ENCODE assay signal across 12 mouse cellular contexts in genomic region chr16:84876082-84876481, GRCm38 (mm10). TPM values are rescaled to one million over a fixed set of nuclear protein-coding genes. Genes with fewer than 3 reads are reported as not detected.
A peak's percentile ranks its signal among the peaks of the same experiment; 100 is the strongest.
DNase-seq lines count a peak whose midpoint lies in the region; ATAC-seq and TF ChIP-seq lines count a peak whose summit lies in the region.
"Had no signal": no experiment of that assay in that cellular context is flagged by ENCODE, and none has a peak within 500 bp of the region (broad histone marks: within the 10 kb centered on the region; RNA-seq: fewer than 3 reads in every experiment).

No protein-coding gene starts in this region.

- DNase-seq in forebrain, embryonic 11.5 days (ENCODE audit: low spot score) = no peak
- DNase-seq in left cerebral cortex, adult 2 months (ENCODE audit: extremely low spot score in 1 of 2, low spot score in 2 of 2) = no peak
- DNase-seq in left cerebral cortex, adult 18-20 months (ENCODE audit: low spot score in 2 of 2) = no peak
- peak; percentile 27 for DNase-seq in R1 (ENCODE audit: low read depth, low spot score)
- no peak for DNase-seq in intestine, embryonic 14.5 days (ENCODE audit: low spot score)
- DNase-seq in adrenal gland, postnatal 36 days = no peak
- DNase-seq: gastrocnemius, postnatal 10 days had no signal

- intact Hi-C loops in left cerebral cortex, adult 2 months (cut with DNase I) = loop anchor here (10.0 kb wide), 1 partner anchor 799 kb away; no protein-coding TSS in a partner anchor

- TF ChIP-seq CTCF in left cerebral cortex, adult 2 months (IDR thresholded peaks at IDR 0.05) = no peak

- H3K9ac ChIP-seq in forebrain, embryonic 12.5 days = no peak overlapping the region
- no peak overlapping the region for H3K9ac ChIP-seq in forebrain, embryonic 11.5 days (ENCODE audit: low read length)
- H3K9ac ChIP-seq in intestine, embryonic 14.5 days (ENCODE audit: low read length) = no peak overlapping the region
- H3K9ac ChIP-seq: embryonic facial prominence, embryonic 12.5 days; heart, embryonic 15.5 days; liver, embryonic 12.5 days had no signal

- H3K27ac ChIP-seq in forebrain, embryonic 12.5 days = no peak overlapping the region; the same call in 1 of the 2 replicates
- H3K27ac ChIP-seq in forebrain, embryonic 11.5 days (ENCODE audit: low read depth, low read length) = no peak overlapping the region
- peak overlapping the region; percentile 72 for H3K27ac ChIP-seq in left cerebral cortex, adult 2 months
- H3K27ac ChIP-seq in intestine, embryonic 14.5 days (ENCODE audit: low read depth) = no peak overlapping the region
- H3K27ac ChIP-seq: embryonic facial prominence, embryonic 12.5 days; heart, embryonic 15.5 days; liver, embryonic 12.5 days had no signal

- no peak overlapping the region for H3K4me3 ChIP-seq in forebrain, embryonic 12.5 days (replicated peaks)
- H3K4me3 ChIP-seq in forebrain, embryonic 11.5 days (ENCODE audit: low read depth, low read length) = no peak overlapping the region
- no peak overlapping the region for H3K4me3 ChIP-seq in left cerebral cortex, adult 2 months
- H3K4me3 ChIP-seq in intestine, embryonic 14.5 days (ENCODE audit: low read depth, low read length) = no peak overlapping the region
- H3K4me3 ChIP-seq: embryonic facial prominence, embryonic 12.5 days; heart, embryonic 15.5 days; liver, embryonic 12.5 days had no signal

- WGBS in forebrain, embryonic 12.5 days = 59% methylated on average over 8 of the region's 8 CpGs
- WGBS in forebrain, embryonic 11.5 days = 70% methylated on average over 8 of the region's 8 CpGs
- 51% methylated on average over 8 of the region's 8 CpGs for WGBS in intestine, embryonic 14.5 days

- H3K4me1 ChIP-seq in forebrain, embryonic 12.5 days = peaks cover 8% of the 10 kb centered on the region
- H3K4me1 ChIP-seq in forebrain, embryonic 11.5 days (replicated peaks; ENCODE audit: control insufficient read depth, insufficient read depth, low read length) = no peaks in the 10 kb centered on the region
- H3K4me1 ChIP-seq in intestine, embryonic 14.5 days (replicated peaks; ENCODE audit: control insufficient read depth, insufficient read depth, low read length) = no peaks in the 10 kb centered on the region; the same call in 1 of the 2 replicates
- H3K4me1 ChIP-seq: embryonic facial prominence, embryonic 12.5 days; heart, embryonic 15.5 days; liver, embryonic 12.5 days had no signal

- peak; percentile 50; the same call in 1 of the 2 replicates for ATAC-seq in forebrain, embryonic 12.5 days (ENCODE audit: low FRiP score)
- ATAC-seq in forebrain, embryonic 11.5 days (replicated peaks; ENCODE audit: low FRiP score) = no peak
- no peak for ATAC-seq in intestine, embryonic 14.5 days (replicated peaks; ENCODE audit: low FRiP score, low TSS enrichment, low read depth)
- no peak for ATAC-seq in erythroid progenitor cell, adult 5-6 weeks (replicated peaks; ENCODE audit: low FRiP score, poor library complexity, severe bottlenecking)
- ATAC-seq: liver, embryonic 12.5 days had no signal

- no peaks in the 10 kb centered on the region for H3K9me3 ChIP-seq in forebrain, embryonic 12.5 days
- H3K9me3 ChIP-seq in forebrain, embryonic 11.5 days (ENCODE audit: control insufficient read depth, low read length) = no peaks in the 10 kb centered on the region
- no peaks in the 10 kb centered on the region for H3K9me3 ChIP-seq in intestine, embryonic 14.5 days (ENCODE audit: control insufficient read depth, low read length)
- H3K9me3 ChIP-seq: embryonic facial prominence, embryonic 12.5 days; heart, embryonic 15.5 days; liver, embryonic 12.5 days had no signal

- H3K27me3 ChIP-seq in forebrain, embryonic 12.5 days = no peaks in the 10 kb centered on the region
- H3K27me3 ChIP-seq in forebrain, embryonic 11.5 days (ENCODE audit: control insufficient read depth, insufficient read depth, low read length) = no peaks in the 10 kb centered on the region
- no peaks in the 10 kb centered on the region for H3K27me3 ChIP-seq in intestine, embryonic 14.5 days (replicated peaks; ENCODE audit: control insufficient read depth, insufficient read depth, low read length)
- H3K27me3 ChIP-seq: embryonic facial prominence, embryonic 12.5 days; heart, embryonic 15.5 days had no signal

- H3K4me2 ChIP-seq in forebrain, embryonic 12.5 days = no peak overlapping the region
- H3K4me2 ChIP-seq in forebrain, embryonic 11.5 days (ENCODE audit: low read depth, low read length, severe bottlenecking) = no peak overlapping the region
- H3K4me2 ChIP-seq in intestine, embryonic 14.5 days (ENCODE audit: low read length) = peak overlapping the region; percentile 47; the same call in 1 of the 2 replicates
- H3K4me2 ChIP-seq: embryonic facial prominence, embryonic 12.5 days; heart, embryonic 15.5 days; liver, embryonic 12.5 days had no signal

- no peaks in the 10 kb centered on the region for H3K36me3 ChIP-seq in forebrain, embryonic 12.5 days (replicated peaks)
- no peaks in the 10 kb centered on the region for H3K36me3 ChIP-seq in forebrain, embryonic 11.5 days (ENCODE audit: control insufficient read depth, insufficient read depth, low read length)
- H3K36me3 ChIP-seq in intestine, embryonic 14.5 days (ENCODE audit: control insufficient read depth, insufficient read depth, low read length) = no peaks in the 10 kb centered on the region
- H3K36me3 ChIP-seq: embryonic facial prominence, embryonic 12.5 days; heart, embryonic 15.5 days; liver, embryonic 12.5 days had no signal

RNA-seq across cellular contexts. Expression of gene Atp5j, which starts 40.7 kb away (rescaled TPM):
- polyA plus RNA-seq in forebrain, embryonic 12.5 days (2016; fragmentation: Nextera tagmentation; extraction: Ambion mirVana) = 751 and 758 TPM in 2 replicates
- 744 and 785 TPM in 2 replicates for polyA plus RNA-seq in forebrain, embryonic 11.5 days (2014; fragmentation: Nextera tagmentation; extraction: Ambion mirVana)
- total RNA-seq in left cerebral cortex, adult 2 months (2021) = 100 to 1,000 TPM; 354 to 363 TPM
- total RNA-seq in left cerebral cortex, adult 18-20 months (2021) = 100 to 1,000 TPM; 398 to 408 TPM
- 917 and 1,004 TPM in 2 replicates for polyA plus RNA-seq in intestine, embryonic 14.5 days (2014; fragmentation: Nextera tagmentation; extraction: Ambion mirVana)
- 100 to 1,000 TPM; 463 to 544 TPM for total RNA-seq in adrenal gland, postnatal 36 days (2021)
- total RNA-seq in erythroid progenitor cell, adult 5-6 weeks (2015; ENCODE audit: low replicate concordance) = 211 and 225 TPM in 2 replicates
- total RNA-seq in erythroid progenitor cell, adult 5-6 weeks (2017; ENCODE audit: low replicate concordance) = 85.0 and 121 TPM in 2 replicates

RNA-seq across cellular contexts. Expression of gene Gabpa, which starts 41.4 kb away (rescaled TPM):
- 39.4 and 40.3 TPM in 2 replicates for polyA plus RNA-seq in forebrain, embryonic 12.5 days (2016; fragmentation: Nextera tagmentation; extraction: Ambion mirVana)
- 45.7 and 46.3 TPM in 2 replicates for polyA plus RNA-seq in forebrain, embryonic 11.5 days (2014; fragmentation: Nextera tagmentation; extraction: Ambion mirVana)
- 10 to 100 TPM; 18.2 to 22.2 TPM for total RNA-seq in left cerebral cortex, adult 2 months (2021)
- 10 to 100 TPM; 17.8 to 23.6 TPM for total RNA-seq in left cerebral cortex, adult 18-20 months (2021)
- 31.9 and 38.5 TPM in 2 replicates for polyA plus RNA-seq in intestine, embryonic 14.5 days (2014; fragmentation: Nextera tagmentation; extraction: Ambion mirVana)
- total RNA-seq in adrenal gland, postnatal 36 days (2021) = 10 to 100 TPM; 37.7 to 46.1 TPM
- total RNA-seq in erythroid progenitor cell, adult 5-6 weeks (2015; ENCODE audit: low replicate concordance) = 43.2 and 47.8 TPM in 2 replicates
- total RNA-seq in erythroid progenitor cell, adult 5-6 weeks (2017; ENCODE audit: low replicate concordance) = 49.0 and 55.6 TPM in 2 replicates
